Mouse (Mus musculus): ENCODE measurements around the gene Rmi2. TPM values are rescaled to one million over a fixed set of nuclear protein-coding genes. Genes with fewer than 3 reads are reported as not detected.

The Rmi2 gene
- polyA plus RNA-seq, 1 experiment from 2014 or later = 3.7 TPM

DNA sequence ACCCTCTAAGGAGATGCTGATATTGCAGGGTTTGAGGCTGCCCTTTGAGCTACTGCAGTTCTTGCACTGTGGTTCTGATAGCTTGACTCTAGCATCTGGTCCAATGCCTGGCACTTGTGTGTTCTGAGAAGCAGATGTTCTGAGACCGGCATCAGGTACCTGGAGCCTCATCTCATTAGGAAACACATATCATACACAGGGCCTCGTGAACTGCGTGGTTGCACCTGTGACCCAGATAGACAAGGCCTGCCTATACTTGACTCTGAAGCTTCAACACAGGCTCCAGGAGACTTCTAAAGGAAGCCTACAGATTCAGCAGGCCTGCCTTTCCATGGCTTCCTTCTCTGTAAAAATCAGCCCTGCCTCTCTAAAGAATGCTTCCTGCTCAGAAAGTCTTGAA lies 1.5 kb downstream of the Rmi2 start:
- no peaks in the 10 kb centered on the region for H3K9me3 ChIP-seq
- no peak overlapping the region for H3K27ac ChIP-seq
- 0 out of 2 replicates have a peak, but pooled peaks cover 2% of the 10 kb centered on the region for H3K36me3 ChIP-seq
- no peaks in the 10 kb centered on the region for H3K27me3 ChIP-seq (ENCODE audit: insufficient read depth, poor library complexity, severe bottlenecking)
- H3K4me3 ChIP-seq = no peak overlapping the region
- H3K4me1 ChIP-seq = peaks cover 46% of the 10 kb centered on the region
- WGBS = 95% methylated on average over 3 of the region's 3 CpGs
- no peak for DNase-seq (ENCODE audit: low spot score)

DNA sequence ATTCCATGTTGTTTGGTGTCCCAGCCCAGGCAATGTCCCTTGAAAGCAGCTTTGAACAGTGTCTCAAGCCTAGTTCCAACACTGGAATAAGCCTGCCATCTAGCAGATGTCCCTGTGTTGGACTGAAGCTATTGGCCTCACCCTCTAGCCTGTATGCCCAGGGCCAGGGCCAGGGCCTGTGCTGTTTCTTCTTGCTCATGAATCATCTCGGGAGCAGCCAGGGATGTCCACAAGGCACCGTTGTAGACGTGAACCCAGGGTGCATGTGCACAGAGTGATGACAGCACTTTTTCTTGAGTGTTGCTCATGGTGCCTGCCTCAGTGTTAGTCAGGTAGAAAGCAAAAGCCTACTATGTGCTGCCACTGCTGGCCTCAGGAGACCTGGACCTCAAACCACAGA lies 2.4 kb downstream of the Rmi2 start:
- no peaks in the 10 kb centered on the region for H3K27me3 ChIP-seq (ENCODE audit: insufficient read depth, poor library complexity, severe bottlenecking)
- WGBS = 82% methylated on average over 3 of the region's 3 CpGs
- DNase-seq (ENCODE audit: low spot score) = no peak
- no peak overlapping the region for H3K4me3 ChIP-seq
- H3K36me3 ChIP-seq = 0 out of 2 replicates have a peak, but pooled peaks cover 2% of the 10 kb centered on the region
- H3K9me3 ChIP-seq = no peaks in the 10 kb centered on the region
- H3K4me1 ChIP-seq = peaks cover 48% of the 10 kb centered on the region
- no peak overlapping the region for H3K27ac ChIP-seq

DNA sequence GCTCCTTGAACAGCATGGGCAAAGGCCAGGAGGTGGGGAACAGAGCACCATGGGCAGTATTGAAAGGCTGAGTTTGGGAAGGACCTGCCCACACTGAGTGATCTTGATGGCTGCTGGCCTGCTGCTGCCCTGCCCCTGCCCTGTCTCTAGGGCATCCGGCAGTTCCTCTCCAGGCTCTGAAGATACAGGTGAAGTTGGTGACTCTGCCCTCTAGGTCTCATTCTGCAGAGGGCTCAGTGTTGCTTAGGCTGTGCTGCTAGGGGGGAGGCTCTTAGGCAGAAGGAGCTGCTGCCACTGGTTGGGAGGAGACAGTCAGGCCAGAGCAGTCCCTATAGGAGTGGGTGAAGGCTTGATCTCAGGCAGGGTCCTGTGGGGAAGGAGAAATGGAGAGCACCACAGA lies 3.0 kb downstream of the Rmi2 start:
- DNase-seq (ENCODE audit: low spot score) = no peak
- peaks cover 53% of the 10 kb centered on the region for H3K4me1 ChIP-seq

DNA sequence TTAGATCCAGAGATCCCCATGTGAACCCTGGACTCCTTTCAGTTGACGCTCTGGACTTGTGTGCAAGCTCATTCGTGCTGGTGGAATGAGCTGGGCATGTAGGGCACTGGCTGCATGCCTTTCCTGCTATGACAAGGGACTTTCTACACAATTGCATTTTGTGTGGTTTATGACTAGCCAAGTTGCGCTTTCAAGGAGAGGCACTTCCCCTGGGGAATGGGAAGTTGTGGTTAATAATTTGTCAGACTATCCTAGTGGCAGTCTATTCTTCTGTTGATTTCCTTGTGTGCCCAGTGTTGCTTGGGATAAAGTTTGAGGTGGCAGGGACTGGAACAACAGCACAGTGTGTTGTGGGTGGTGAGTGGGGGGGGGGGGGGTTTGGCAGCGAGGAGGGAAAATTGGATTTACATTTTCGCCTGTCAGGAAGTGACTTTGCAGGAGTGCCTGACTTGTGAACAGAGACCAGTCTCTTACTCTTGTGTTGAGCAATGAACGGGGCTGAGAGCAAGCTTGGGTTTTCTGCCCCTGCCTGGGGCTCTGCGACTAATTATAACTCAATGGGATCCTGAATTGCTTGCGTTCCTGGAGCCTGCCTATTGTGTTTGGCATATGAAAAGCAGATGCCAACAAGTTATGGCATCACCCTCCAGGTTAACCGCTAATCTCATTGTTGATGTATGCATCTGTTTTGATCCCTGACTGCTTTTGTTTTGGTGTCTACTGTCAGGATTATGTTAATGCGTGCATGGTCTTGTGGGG lies 3.8 kb downstream of the Rmi2 start:
- no peak for DNase-seq (ENCODE audit: low spot score)

More for the DNA sequence above, 3.0 kb downstream of the Rmi2 start:
- 75% methylated on average over 1 of the region's 1 CpGs for WGBS
- Histone ChIP-seq H3K27ac (peak overlapping the region; percentile 75), H3K36me3 (0 out of 2 replicates have a peak, but pooled peaks cover 2% of the 10 kb centered on the region), H3K9me3 (no peaks in the 10 kb centered on the region), H3K4me3 (no peak overlapping the region), H3K27me3 (ENCODE audit: insufficient read depth, poor library complexity, severe bottlenecking) (no peaks in the 10 kb centered on the region)

DNA sequence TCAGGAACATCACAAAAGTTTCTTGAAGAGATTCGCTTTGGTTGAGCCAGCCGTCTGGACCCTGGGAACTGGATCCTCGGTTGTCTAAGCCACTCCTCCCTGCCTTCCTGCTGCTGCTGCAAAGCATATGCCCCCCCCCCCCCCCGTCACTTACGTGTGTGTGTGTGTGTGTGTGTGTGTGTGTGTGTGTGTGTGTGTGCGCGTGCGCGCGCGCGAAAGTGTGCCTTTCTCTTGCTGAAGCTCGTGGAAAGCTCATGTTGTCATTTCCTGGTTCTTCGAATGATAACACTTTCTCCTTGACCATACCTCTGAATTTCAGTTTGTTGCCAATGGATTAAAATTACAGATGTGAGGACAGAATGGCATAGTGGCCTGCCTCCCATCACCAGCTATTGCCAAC lies 5.2 kb downstream of the Rmi2 start:
- Histone ChIP-seq H3K27me3 (ENCODE audit: insufficient read depth, poor library complexity, severe bottlenecking) (no peaks in the 10 kb centered on the region), H3K4me3 (no peak overlapping the region), H3K9me3 (no peaks in the 10 kb centered on the region), H3K27ac (peak overlapping the region; percentile 75; the same call in 1 of the 2 replicates), H3K4me1 (peaks cover 63% of the 10 kb centered on the region), H3K36me3 (0 out of 2 replicates have a peak, but pooled peaks cover 2% of the 10 kb centered on the region)
- WGBS = 84% methylated on average over 13 of the region's 14 CpGs
- no peak for DNase-seq (ENCODE audit: low spot score)

More for the DNA sequence above, 3.8 kb downstream of the Rmi2 start:
- H3K27me3 ChIP-seq (ENCODE audit: insufficient read depth, poor library complexity, severe bottlenecking) = no peaks in the 10 kb centered on the region
- H3K36me3 ChIP-seq = 0 out of 2 replicates have a peak, but pooled peaks cover 2% of the 10 kb centered on the region
- peak overlapping the region; percentile 75 for H3K27ac ChIP-seq
- H3K4me3 ChIP-seq = no peak overlapping the region; the same call in 1 of the 2 replicates
- H3K4me1 ChIP-seq = peaks cover 59% of the 10 kb centered on the region
- 44% methylated on average over 10 of the region's 10 CpGs for WGBS
- no peaks in the 10 kb centered on the region for H3K9me3 ChIP-seq

DNA sequence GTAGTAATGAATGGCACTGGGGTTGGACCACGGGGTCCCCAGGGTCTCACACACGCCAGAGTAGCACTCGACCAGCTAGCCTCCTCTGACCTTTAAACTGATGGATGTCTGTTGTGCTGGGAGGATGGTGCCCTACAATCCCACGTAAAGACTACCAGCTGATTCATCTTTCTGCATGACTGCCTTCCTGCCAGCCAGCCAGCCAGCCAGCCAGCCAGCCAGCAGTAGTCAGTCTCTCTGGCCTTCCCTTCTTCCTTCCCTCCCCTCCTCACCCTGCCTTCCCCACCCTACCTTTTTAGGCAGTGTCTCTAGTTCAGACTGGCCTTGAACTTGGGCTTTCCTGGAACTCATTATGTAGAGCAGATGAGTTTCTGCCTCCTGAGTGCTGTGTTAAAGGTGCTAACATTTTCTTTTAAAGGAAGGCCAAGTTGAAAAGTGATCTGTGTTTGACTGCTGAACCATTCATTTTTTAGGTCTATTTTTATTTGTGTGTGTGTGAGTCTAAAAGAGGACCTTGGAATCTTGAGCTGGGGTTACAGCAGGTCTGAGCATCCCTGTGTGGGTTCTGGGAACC lies 7.5 kb downstream of the Rmi2 start:
- H3K4me3 ChIP-seq = no peak overlapping the region
- no peaks in the 10 kb centered on the region for H3K36me3 ChIP-seq
- H3K9me3 ChIP-seq = no peaks in the 10 kb centered on the region
- peaks cover 48% of the 10 kb centered on the region for H3K4me1 ChIP-seq
- H3K27me3 ChIP-seq (ENCODE audit: insufficient read depth, poor library complexity, severe bottlenecking) = no peaks in the 10 kb centered on the region
- peak overlapping the region; percentile 26; the same call in 1 of the 2 replicates for H3K27ac ChIP-seq
- no peak for DNase-seq (ENCODE audit: low spot score)
- 89% methylated on average over 4 of the region's 4 CpGs for WGBS

DNA sequence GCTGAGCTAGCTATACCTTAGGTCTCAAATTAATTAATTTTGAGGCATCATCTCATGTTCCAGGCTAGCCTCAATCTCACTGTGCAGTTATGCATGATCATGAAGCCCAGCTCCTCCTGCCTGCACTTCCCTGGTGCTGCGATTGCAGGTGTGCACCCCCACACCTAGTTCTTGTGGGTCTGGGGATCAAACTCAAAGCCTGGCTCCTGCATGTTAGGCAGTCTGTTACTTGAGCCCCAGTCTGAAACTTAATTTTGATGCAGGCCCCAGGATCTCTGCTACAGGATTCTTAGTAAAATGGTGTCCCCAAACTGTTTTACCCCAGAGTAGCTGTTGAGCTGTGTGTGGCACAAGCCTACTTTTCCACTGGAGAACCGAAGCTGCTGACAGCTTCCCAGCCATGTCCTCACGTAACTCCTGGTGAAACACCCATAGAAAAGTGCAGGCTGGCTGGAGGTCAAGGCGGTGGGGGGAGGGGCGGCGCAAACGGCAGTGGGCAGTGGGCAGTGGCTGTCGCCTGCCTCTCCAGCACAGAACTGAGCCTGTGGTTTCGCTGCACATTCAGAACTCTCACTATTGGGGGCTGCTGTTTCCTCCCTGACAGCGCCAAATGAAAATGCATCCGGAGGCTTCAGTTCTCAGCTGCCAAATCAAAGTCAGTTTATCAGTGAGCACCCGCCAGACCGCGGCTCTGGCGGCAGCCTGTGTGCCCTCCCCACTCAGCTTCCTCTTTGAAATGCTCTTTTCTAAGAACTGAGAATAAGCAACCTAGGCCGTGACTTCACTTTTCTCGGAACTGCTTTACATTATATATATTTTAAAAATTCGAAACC lies 8.8 kb downstream of the Rmi2 start:
- Histone ChIP-seq H3K27ac (peak overlapping the region; percentile 60), H3K36me3 (no peaks in the 10 kb centered on the region), H3K4me1 (peaks cover 38% of the 10 kb centered on the region), H3K9me3 (no peaks in the 10 kb centered on the region), H3K27me3 (ENCODE audit: insufficient read depth, poor library complexity, severe bottlenecking) (no peaks in the 10 kb centered on the region), H3K4me3 (peak overlapping the region; percentile 50)
- DNase-seq (ENCODE audit: low spot score) = peak; percentile 89
- WGBS = 8% methylated on average over 18 of the region's 18 CpGs

DNA sequence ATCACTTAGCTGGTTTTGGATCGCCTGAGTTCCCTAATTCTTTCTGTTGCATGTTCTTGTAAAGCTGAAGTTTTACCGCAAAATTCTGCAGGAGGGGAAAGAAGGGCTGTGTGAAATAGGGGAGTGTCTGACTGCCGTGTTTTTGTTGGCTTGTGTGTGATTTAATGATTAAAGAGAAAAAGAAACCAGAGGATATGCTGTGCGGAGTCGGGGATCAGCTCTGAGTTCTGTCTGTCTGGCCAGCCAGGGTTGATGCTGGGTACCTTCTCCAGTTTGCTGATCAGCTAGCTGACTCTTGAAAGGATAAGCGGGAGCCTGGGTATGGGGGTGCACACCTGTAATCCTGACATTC lies 9.4 kb downstream of the Rmi2 start:
- DNase-seq (ENCODE audit: low spot score) = no peak
- Histone ChIP-seq H3K4me1 (peaks cover 33% of the 10 kb centered on the region), H3K27ac (peak overlapping the region; percentile 60; the same call in 1 of the 2 replicates), H3K27me3 (ENCODE audit: insufficient read depth, poor library complexity, severe bottlenecking) (no peaks in the 10 kb centered on the region), H3K9me3 (no peaks in the 10 kb centered on the region), H3K4me3 (peak overlapping the region; percentile 50), H3K36me3 (no peaks in the 10 kb centered on the region)
- WGBS = 44% methylated on average over 6 of the region's 6 CpGs

DNA sequence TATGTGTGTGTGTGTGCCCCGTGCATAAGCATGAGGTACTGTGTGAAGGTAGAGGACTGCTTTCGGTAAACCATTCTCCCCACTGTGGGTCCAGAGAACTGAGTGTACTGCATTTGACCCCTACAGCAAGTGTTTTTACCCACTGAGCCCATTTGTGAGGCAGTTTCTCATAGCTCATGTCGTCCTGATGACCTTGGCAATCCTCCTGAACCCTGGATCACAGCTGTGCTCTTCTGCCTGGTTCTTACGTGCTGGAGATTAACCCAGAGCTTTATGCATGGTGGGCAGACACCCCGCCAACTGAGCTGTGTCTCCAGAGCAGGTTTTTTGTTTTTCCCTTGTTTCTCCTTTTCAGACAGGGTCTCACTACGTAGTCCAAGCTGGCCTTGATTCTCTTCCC lies 11.1 kb downstream of the Rmi2 start:
- H3K36me3 ChIP-seq = no peaks in the 10 kb centered on the region
- no peaks in the 10 kb centered on the region for H3K27me3 ChIP-seq (ENCODE audit: insufficient read depth, poor library complexity, severe bottlenecking)
- H3K9me3 ChIP-seq = no peaks in the 10 kb centered on the region
- peaks cover 25% of the 10 kb centered on the region for H3K4me1 ChIP-seq
- WGBS = 81% methylated on average over 6 of the region's 6 CpGs
- H3K4me3 ChIP-seq = no peak overlapping the region
- H3K27ac ChIP-seq = no peak overlapping the region
- DNase-seq (ENCODE audit: low spot score) = no peak

DNA sequence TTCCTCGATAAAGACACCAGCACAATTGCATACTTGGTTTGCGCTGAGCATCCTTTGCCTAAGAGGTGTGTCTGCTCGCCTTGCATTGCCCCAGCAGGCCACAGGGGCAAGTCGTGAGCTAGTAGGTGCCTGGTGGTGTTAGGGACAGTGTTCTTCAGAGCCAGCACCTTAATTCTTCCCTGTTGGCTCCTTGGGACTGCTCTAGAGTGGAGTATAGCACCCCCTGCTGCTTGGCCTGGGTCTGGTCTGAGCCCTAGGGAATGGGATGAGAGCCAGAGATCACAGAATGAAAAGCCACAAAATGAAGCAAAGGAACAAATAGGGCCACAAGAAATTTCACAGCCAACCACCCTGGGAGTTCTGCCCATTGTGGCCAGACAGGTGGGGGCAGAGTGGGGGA lies 11.6 kb downstream of the Rmi2 start:
- no peak for DNase-seq (ENCODE audit: low spot score)
- H3K4me1 ChIP-seq = peaks cover 25% of the 10 kb centered on the region
- no peaks in the 10 kb centered on the region for H3K36me3 ChIP-seq
- no peak overlapping the region for H3K4me3 ChIP-seq
- no peaks in the 10 kb centered on the region for H3K9me3 ChIP-seq
- 59% methylated on average over 4 of the region's 4 CpGs for WGBS
- no peak overlapping the region for H3K27ac ChIP-seq
- no peaks in the 10 kb centered on the region for H3K27me3 ChIP-seq (ENCODE audit: insufficient read depth, poor library complexity, severe bottlenecking)

DNA sequence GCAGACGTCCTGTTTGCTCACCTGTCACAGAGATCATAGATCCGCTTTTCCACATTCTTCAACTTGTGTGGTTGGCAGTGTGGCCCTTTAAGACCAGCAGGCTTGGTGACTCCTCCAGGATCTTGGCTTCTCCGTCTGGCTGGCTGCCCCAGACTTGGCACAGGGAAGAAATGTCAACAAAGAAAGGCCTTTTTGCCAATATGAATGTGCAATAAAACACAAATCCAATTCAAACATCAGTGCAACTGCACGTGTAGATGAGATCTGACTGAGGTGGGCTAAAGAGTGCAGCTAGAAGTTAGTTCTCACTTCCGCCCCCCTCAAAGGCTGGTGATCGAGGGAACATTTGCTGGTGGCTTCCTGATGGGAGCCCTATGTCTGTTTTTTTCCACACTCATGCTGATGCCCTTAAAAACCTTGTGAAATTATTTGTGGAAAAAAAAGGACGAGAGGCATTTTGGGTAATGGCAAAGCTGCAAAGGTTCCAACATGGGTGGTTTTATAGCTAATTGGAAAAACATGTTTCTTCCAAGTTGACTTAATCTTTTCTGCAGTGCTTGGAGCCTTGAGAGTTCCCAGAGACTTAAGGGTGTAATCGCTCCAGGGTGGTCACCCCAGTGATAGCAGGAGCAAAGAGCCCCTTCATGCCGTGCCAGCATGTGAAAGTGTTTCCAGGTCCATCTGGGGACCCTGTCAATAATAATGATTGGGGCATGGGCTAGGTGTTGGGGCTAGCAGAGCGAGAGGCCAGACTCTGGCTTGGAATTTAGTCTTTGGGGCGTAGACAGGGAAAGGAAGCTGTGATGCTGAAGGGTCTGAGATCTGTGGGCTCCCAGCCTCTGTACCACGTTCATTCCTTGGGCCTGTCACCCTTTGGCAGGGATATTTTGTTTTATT lies 15.4 kb downstream of the Rmi2 start:
- no peak for DNase-seq (ENCODE audit: low spot score)
- peaks cover 3% of the 10 kb centered on the region for H3K4me1 ChIP-seq
- H3K4me3 ChIP-seq = no peak overlapping the region
- H3K9me3 ChIP-seq = no peaks in the 10 kb centered on the region
- WGBS = 55% methylated on average over 12 of the region's 12 CpGs
- H3K27me3 ChIP-seq (ENCODE audit: insufficient read depth, poor library complexity, severe bottlenecking) = no peaks in the 10 kb centered on the region
- H3K27ac ChIP-seq = no peak overlapping the region
- H3K36me3 ChIP-seq = peaks cover 5% of the 10 kb centered on the region

DNA sequence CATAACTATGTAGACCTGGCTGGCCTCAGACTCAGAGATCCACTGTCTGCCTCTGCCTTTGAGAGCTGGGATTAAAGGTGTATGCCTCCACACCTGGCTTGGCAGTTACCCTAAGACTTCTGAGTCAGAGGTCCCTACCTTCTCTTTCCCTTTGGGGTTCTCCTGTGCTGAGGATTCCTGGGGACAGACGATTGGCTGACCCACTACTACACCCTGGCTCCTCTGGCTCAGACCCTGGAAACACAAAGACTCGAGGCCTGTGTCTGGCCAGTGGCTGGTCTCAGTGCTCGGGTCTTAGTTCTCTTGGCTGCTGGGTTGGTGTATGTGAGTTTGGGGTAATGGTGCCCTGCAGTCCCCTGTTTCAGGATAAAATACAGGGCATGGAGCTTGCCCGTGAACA lies 16.0 kb downstream of the Rmi2 start:
- H3K4me3 ChIP-seq = no peak overlapping the region
- peaks cover 5% of the 10 kb centered on the region for H3K36me3 ChIP-seq
- WGBS = 65% methylated on average over 4 of the region's 4 CpGs
- H3K27ac ChIP-seq = peak overlapping the region; percentile 32; the same call in 1 of the 2 replicates
- DNase-seq (ENCODE audit: low spot score) = no peak
- H3K27me3 ChIP-seq (ENCODE audit: insufficient read depth, poor library complexity, severe bottlenecking) = no peaks in the 10 kb centered on the region
- no peaks in the 10 kb centered on the region for H3K9me3 ChIP-seq
- peaks cover 3% of the 10 kb centered on the region for H3K4me1 ChIP-seq

Data from heart, embryonic 10.5 days (tissue).